Mouse (Mus musculus): ENCODE measurements around the gene Tecpr1. TPM values are rescaled to one million over a fixed set of nuclear protein-coding genes. Genes with fewer than 3 reads are reported as not detected.

Tecpr1 gene
- total RNA-seq, 4 experiments from 2014 or later, result 113 to 201 (median 148) TPM

DNA sequence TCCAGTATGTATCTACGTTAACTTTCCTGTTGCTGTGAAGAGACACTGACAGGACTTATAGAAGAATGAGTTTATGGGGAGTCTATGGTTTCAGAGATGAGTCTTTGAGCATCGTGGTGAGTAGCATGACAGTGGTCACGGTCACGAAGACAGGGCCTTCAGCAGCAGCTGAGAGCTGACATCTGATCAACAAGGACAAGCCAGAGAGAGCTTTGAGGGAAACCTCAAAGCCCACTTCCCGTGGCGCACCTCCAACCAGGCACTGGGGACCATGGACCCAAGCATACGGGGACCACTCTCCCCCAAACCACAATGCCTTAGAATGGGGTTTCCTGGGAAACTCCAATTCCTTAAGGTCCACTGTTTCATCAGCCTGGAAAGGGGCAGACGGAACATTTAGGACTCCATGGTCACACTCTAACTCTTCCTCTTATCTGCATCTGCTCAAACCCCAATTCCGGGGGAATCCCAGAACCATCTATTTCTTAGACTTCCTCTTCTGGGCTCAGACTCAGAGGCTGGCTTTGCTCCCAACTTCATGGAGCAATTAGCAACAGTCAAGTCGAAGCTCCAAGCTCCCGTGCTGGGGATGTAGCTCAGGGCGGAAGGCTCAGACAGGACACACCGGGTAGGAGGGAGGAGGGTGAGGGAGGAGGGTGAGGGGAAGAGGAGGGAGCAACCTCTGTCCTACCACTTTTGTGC lies 28.6 kb upstream of the Tecpr1 start:
- DNase-seq, result no peak

DNA sequence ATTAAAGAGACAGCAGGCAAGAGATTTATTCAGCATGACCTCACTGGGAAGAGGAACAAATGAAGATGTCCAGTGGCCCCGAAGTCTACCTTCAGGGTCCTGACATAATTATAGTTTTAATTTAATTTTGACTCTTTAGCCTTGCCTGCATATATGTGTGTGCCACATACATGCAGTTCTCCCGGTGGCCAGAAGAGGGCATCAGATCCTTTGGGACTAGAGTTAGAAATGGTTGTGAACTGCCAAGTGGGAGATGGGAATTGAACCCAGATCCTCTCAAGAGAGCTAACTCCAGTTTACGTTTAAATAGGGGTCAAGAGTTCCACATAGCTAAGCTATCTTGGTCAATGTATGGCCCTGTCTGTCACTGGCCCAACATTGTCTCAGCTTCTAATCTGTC lies 26.5 kb upstream of the Tecpr1 start:
- no peak for DNase-seq

DNA sequence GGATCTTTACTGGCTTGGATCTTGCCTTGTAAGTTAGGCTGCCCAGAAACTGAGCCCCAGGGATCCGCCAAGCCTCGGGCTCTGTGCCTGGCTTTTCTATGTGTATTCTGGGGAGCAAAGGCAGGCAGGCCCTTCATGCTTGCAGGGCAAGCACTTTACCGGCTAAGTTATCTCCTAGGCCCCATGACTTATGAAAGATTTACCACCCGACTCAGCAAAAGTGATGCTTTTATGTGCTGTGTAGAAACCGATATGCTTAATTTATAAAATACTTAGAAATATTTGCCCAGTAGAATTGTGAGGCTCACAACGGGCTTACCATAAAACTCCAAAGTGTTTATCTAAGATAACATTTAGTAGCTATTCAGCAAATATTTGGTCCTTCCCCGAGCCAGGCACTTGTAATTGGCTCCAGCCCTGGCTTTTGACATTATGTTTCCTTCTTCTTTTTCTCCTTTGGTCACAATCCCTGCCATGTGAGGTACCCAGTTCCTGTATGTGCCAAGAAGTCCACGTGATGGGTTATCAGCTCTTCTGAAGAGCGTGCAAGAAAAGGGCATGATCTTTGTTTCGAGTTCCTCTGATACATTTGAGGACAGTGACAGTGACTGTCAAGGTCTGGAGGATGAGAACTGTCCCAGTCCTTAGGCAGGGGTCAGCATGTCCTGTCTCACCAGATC lies 24.6 kb upstream of the Tecpr1 start:
- peak; percentile 58 for DNase-seq

DNA sequence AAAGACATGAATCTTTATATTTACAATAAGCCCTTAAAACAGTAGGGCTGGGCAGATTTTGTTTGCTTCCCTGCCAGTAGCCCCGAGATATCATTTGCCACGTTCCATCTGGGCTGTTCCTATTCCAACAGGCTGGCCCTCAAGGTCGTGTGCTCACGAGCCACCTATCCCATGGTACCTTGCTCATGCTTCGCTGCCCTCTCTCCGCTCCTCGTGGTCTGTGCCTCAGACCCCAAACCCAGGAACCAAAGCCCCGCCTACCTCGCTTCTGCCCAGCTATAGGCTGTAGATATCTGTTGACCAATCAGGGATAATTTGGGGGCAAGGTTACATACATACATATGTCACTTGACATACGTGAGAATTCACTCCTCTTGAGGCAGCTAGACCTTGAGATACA lies 23.9 kb upstream of the Tecpr1 start:
- DNase-seq, result no peak

DNA sequence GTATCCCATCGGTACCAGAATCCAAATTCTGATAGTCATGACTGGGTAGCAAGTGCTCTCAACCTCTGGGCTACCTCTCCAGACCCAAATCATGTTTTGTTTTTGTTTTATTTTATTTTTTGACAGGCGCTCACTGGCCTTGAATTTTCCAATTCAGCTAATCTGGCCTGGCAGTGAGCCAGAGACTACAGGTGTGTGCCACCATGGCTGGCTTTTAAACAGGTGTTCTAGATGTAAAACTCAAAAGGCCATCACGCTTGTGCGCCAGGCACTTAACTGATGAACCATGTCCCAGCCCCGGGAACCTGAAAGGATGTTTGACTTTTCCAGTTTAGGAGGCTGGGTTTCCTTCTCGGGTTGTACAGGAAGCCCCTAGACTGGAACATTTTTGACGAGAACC lies 23.3 kb upstream of the Tecpr1 start:
- DNase-seq, result no peak

DNA sequence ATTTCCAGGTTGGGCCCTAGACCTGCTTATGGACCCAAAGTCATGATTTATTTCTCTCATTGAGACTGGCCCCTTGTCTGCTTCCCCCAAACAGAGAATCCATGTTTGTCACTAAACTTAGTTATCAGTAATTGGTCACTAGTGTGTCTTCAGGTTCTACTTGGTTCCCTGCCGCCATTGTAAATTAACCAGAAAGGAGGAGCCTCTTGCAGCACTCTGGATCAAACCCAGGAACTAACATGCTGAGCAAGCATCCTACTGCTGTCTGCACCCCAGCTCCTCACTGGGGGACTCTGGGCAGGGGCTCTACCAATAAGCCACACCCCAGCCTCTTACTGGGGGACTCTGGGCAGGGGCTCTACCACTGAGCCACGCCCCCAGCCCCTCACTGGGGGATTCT lies 22.2 kb upstream of the Tecpr1 start:
- DNase-seq, result no peak

DNA sequence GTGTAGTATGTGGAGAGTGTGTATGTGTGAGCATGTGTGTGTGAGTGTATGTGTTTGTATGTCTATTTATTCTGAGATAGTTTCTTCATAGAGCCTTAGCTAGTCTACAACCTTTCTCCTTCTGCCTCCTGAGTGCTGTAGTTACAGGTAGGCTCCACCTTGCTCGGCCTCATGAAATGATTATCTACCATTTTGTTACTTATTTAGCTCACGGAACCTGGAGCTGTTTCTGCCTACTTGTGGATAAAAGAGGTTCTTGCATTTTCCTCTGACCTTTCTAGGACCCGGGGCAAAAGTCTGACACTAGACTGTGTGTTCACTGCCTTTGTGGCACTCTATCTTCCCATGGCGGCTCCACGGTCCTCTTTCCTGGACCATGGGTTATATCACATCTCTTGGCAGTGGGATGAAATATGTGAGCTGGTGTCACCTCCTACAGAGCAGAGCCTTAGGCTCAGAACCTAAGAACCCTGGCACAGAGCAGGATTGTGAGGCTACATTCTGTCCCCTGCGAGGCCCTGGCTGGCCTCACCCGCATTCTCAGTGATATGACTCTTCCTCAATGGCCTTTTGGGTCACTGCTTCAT lies 20.6 kb upstream of the Tecpr1 start, which contains the start of gene Bri3:
Gene Bri3, plus strand, starts transcription at position 537 of the 587 bp plus-strand sequence.
- no peak for DNase-seq

DNA sequence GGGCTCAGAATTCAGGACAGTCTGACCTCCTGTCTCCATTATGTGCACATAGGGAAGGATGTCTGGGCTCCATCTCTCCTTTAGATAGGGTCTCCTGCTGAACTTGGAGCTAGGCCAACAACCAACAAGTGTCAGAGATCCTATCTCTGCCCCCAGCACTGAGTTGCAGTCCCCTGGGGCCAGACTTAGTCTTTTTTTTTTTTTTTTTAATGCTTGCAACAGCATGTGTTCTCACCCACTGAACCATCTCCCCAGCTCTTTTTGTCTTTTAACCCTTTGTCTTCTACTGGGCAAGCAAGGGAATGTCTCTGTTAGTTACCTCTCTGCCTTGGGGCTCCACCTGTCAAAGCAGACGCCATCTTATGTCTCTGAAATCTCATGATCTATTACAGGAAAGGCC lies 15.6 kb upstream of the Tecpr1 start:
- DNase-seq, result no peak

DNA sequence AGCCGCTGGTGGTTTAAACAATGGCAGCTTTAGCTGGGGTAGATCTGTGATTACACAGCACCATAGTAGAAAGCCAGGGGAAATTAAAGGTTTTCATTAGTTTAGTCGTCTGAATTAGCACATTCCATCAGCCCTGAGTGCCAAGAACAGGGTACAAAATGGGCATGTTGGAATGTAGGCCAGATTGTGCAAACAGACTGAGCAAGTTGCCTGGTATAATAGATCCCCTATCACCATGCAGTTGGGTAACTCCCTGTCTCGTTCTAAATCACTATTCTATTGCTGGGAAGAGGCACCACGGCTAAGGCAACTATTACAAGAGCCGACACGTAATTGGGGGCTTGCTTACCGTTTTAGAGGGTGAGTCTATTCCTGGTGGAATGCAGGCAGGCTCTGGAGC lies 11.3 kb upstream of the Tecpr1 start:
- no peak for DNase-seq

DNA sequence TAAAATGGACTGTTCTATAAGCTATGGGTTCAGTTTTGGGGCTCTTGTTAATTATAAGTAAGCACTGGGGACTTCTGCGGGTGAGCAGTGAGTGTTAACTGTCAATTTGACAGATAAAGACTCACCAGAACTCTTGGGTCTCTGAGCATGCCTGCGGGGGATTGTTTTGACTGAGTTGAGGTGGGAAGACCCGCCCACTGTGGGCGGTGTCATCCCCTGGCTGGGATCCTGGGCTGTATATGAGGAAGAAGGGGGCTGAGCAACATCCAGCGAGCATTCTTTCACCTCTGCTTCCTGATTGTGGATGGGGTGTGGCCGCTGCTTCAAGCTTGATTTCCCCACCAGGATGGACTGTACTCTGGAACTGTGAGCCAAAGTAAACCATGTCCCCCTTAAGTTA lies 10.8 kb upstream of the Tecpr1 start:
- DNase-seq, result no peak

DNA sequence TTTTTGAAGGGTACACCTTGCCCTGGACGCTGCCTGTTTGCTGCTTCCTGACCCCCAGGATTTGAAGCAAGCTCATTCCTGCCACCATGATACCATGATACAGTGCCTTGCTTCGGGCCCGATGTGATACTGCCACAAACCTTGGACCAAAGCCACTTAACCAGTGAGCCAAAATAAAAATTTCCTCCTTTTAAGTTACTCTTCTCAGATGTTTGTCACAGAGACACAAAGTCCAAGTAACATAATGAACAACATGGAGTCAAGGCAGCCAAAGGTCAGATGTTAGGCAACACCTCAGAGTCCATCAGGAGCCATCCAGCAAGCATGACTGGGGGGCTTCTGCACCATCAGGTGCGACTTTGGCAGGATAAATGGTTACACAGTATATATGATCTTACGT lies 9.1 kb upstream of the Tecpr1 start:
- DNase-seq, result no peak

DNA sequence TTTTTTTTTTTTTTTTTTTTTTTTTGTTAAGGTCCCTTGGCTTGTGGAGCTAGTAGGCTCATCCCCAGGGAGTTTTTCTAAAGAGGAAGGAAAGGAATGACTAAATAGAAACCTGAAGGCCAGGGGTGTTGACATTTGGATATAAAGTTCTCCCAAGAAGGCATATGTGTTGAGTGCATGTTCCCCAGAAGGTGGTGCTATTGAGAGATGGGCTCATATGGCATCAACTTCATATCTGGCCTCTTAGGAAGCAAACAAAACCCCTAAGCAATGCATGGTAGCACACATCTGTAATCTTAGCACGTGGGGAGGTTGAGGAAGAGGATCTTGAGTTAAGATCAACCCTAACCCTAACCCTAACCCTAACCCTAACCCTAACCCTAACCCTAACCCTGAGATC lies 8.0 kb upstream of the Tecpr1 start:
- DNase-seq, result no peak

DNA sequence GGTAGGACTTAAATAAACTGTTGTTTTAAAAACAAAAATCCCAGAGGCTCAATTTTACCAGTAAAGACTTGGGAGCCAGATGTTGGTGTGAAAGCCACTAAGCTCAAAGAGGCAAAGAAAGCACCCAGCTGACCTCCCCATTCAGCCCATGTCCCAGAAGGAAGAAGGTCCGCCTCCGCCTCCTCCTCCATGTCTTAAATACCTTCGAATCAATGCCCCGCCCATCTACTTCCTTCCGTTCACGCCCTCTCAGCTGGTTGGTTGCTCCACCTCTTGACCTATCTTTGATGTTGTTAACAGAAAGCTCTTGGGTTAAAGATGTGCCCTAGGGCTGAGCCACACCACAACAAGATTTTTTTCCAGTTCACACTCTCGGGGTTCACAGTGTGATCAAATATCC lies 6.8 kb upstream of the Tecpr1 start:
- DNase-seq, result no peak

DNA sequence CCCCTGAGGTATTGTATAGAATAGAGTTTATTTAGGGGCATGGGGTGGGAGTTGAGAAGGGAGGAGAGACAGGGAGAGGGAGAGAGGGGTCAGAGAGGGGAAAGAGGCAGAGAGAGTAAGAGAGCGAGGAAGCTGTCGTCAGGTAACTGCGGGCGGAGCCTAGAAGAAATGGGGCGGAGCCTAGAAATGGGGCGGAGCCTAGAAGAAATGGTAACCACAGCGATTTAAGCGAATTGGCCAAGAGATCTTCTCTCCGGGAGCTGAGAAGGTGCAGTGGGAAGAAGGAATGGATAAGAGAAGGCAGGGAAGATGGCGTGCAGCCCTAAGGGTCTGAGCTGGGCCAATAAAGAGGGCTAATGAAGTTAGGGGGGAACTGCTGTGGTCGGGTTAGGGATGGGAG lies 2.8 kb upstream of the Tecpr1 start:
- DNase-seq, result no peak

DNA sequence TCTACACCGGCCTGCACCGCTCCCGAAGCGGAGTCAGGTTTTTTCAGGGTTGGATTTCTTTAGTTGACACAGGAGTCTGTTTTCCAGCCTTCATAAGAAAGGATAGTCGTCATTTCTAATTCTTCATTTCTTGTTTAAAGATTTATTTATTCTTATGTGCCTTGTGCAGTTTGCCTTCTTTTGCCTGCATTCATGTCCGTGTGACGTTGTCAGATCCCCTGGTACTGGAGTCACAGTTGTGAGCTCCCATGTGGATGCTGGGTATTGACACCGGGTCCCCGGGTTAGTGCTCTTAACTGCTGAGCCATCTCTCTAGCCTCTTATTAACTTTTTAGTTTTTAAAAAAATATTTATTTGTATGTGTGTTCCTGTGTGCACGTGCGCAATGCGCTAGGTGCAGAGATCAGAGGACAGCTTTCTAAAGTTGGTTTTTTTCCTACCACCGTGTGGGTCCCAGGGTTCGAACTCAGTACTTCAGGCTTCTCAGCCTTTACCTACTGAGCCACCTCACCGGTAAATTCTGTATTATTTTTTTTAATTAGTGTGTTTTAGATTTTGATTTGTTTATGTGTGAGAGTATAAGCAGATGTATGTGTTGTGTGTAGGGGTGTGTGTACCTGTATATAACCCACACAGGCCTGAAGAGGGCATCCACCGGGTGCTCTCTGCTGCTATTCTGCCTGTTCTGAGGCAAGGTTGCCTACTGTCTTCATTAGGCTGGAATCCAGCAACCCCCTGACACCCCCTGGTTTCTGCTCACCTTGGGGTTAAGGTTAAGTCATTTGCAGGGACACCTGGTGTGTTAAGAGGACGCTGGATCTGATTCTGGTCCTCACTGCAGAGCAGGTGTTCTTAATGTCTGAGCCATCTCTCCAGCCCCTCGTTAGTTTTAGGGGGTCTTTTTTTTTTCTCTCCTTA lies 743 bp upstream of the Tecpr1 start:
- no peak for DNase-seq

DNA sequence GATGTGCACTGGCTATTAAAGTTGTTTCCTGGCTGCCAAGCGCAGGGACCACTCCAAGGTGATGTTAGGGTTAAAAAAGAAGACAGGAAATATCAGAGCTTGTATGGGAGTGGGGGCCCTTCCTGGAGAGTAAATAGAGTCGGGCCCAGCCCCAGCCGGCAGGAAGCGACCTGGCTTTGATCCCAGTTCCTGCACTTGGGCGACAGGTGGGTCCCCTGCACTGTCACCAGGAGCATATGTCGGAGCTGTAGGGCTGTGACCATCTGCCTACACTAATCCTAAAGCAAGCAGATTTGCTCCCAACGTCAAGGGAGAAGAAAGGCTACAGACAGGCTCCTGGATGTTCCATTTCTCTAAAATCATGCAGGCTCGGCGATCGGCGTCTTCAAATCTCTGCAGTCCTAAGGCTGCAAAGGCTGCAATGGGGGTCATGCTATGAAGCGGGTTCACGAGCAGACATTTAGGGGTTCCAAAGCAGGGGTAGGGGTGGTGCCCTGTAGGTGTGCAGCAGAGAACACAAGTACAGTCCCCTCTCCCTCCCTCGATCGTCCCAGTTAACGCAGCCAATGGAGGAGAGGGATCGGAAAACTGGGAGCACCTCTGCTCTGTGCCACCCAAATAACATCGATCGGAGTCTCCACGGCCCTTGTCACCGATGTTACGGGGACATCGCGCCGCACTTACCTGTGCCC lies 458 bp downstream of the Tecpr1 start:
- DNase-seq, result peak; percentile 48

DNA sequence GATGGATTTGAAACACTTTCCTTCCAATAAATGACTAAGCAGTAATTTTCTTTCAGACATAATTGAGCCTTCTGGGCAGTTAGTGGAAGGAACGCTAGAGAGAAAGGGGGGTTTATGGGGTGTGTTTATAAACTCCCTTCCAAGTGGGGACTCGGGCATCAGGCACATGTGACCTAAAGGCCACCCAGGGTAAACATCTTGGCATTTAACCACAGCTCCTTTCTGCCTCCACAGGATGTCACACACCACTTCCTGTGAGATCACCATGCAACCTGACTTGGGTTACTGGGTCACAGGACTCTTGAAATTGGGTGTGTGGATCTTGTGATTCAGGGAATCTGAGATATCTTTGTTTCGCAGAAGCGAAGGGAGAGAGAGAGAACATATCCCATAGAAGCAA lies 2.1 kb downstream of the Tecpr1 start:
- no peak for DNase-seq

DNA sequence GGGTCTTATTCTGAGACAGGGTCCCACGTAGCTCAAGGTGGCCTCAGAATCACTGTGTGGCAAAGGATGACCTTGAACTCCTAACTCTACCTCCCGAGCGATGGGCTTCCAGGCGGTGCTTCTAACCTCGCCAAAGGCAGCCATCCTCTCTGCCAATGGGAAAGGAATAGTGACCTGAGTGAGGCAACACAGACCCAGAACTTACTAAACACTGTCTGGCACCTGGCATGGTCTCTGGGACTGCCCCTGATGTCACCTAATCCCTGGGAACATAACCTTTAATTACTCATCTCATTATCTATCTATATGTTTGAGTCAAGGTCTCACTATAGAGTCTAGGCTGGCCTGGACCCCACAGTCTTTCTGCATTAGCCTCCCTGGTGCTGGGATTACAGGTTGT lies 3.5 kb downstream of the Tecpr1 start:
- no peak for DNase-seq

DNA sequence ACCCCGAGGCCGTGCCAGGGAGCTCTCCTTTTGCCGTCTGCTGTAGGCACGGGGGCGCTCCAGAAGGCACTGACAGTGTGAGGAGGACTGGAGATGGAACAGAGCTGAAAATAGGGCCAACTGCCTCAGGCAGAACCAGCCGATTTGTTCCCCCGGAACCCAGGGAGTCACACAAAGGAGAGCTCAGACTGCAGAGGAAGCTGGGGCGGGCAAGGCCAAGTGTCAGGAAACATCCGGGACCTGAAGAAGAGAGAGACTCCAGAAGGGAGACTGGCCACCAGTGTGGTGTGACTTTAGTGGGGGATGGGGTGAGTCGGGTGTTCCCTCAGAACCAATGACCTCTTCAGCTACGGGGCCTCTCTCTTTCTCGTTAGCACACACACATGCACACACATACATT lies 4.1 kb downstream of the Tecpr1 start:
- no peak for DNase-seq

DNA sequence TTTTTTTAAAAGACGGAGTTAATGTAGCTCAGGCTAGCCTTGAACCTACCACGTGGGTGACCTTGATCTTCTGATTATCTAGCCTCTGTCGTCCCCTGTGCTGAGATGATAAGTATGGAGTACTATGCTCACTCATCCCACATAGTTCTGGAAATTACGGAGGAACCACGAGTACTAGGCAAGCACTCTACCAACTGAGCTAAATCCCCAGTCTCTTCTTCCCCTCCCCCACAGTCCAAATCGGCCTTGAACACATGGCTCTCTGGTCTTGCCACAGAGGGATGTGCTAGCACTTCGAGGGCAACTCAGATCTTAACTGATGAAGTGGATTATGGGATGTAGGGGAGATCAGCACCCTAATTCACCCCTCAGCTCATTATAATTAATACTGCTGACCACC lies 5.4 kb downstream of the Tecpr1 start:
- DNase-seq, result no peak

DNA sequence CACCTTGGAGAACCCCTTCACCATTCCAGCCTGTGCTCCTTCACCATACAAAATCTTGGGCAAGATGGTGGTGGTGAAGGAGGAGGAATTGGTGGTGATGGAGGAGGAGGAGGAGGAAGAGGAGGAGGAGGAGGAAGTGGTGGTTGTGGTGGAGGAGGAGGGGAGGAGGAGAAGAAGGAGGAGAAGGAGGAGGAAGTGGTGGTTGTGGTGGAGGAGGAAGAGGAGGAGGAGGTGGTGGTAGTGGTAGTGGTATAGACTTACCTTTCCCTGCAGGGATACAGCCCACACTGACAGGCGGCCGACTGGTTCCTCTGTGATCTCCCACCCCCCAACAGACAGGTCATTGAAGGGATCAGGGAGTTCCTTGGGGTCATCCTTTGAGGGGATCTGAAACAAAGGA lies 7.4 kb downstream of the Tecpr1 start:
- DNase-seq, result no peak

DNA sequence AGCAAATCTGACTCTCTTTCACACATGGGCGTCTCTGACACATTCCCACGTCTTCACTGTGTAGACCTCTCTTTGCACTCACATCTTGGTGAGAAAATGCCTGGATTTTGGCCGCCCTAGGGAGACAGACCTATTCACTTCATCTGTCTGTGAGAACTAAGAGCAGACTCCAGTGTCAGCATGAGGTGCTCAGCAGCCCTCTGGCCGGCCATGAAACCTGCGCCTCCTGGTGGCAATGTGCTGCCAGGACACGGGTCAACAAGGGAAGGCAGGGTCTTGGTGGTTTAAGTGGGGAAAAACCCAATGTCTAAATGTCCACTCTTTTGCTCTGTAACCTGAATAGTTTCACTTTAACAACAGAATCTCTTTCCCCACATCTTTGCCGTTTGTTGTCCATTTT lies 9.0 kb downstream of the Tecpr1 start:
- DNase-seq, result no peak
